Mouse (Mus musculus) testis, postnatal 14 days (tissue): ENCODE measurements around the gene Asic3.
A peak's percentile ranks its signal among the peaks of the same experiment; 100 is the strongest.
"Not testable (repeated sequence)": the region's sequence is repeated elsewhere in the genome, so short reads cannot be mapped to it uniquely, and the experiment has no call there.

Experiments
- DNase-seq: peaks from one replicate; pipeline ENCODE4 v3.0.0; 2021; ENCODE audit warnings: low spot score

The Asic3 gene

DNA sequence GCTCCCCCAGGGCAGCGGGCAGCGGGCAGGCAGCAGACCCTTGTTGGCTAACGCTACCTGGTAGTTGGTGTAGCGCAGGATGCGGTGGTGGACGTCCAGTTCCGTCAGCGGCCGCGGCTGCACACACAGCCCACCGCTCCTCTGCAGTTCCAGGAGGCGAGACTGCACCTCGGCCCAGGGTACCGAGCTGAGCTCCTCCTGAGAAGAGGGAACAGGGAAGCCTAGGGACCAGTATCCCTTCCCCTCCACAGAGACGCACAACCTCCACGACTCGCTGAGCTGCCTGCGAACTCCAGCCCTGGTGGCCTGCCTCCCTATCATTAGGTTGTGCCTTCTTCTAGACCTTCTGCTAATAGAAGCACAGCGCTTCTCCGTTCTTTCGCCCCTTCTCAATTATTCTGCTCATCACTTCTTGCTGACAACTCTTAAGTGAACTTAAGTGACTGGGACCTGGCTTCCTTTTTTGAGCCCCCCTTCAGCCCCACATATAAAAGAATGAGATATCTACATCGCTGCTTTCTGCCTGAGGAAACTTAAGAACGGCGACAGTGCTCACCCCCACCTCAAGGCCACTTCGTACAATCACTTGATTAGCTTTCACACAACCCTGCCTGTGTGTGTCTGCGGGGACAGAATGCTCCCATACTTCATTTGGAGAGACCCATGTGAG is 24.8 kb upstream of the Asic3 start:
- no peak for DNase-seq

DNA sequence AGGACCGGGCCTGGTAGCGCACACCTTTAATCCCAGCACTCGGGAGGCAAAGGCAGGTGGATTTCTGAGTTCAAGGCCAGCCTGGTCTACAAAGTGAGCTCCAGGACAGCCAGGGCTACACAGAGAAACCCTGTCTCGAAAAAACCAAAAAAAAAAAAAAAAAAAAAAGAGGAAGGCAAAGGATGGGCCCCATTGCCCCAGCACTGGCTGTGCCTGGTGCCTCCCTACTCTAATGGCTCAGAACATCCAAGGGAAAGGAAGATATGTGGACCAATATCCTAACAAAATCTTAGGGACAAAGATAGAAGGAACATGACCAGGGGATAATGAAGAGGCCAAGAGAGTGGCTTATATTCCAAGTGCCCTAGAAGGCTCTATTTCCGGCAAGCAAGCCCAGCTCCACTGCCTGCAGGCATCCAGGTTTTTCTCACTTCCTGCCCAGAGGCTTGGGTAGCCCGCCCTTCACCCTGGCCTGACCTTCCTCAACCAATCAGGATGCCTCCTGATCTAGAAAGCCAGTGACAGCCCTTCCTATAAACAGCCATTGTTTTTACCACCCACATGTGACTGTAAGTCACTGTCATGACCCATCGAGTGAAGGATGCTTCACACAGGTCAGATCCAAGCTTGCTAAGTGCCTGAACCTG is 24.1 kb upstream of the Asic3 start:
- no peak for DNase-seq

DNA sequence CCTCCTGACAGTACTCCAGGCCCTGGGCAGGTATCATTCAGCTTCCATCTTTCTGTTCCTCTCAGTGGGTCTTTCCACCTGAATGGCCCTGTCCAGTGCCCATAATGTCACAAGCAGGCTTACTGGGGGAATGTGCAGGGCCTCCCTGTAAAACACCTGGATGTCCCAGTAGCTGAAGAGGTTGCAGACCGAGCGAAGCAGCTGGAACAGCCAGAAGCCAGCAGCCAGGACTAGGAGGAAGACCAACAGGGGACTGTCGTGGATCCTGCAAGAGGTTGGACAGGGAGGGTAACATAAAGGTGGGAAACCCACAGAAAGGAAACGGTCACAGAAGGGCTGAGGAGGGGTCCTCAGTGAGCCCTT is 23.6 kb upstream of the Asic3 start:
- DNase-seq: no peak

DNA sequence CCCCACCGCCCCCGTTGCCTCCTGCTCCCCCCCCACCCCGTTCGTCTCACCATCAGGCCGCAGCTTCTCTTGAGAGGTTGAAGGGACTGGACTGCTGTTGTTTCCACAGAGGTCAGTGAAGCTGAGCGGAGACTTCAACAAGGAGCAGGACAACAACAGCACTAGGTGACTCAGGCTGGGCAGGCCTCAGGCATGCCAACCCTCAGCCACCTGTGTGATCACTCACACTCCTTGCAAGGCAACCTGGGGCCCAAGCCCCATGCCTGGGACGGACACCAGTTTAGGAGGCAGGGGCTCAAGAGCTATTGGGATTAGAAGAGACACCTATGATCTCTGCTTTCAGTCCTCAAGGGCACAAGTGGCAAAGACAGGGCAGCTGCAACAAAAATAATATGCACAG is 21.3 kb upstream of the Asic3 start, which contains the start of gene Atg9b:
Gene Atg9b, minus strand, starts transcription at position 280 of the 400 bp plus-strand sequence.
- no peak for DNase-seq

DNA sequence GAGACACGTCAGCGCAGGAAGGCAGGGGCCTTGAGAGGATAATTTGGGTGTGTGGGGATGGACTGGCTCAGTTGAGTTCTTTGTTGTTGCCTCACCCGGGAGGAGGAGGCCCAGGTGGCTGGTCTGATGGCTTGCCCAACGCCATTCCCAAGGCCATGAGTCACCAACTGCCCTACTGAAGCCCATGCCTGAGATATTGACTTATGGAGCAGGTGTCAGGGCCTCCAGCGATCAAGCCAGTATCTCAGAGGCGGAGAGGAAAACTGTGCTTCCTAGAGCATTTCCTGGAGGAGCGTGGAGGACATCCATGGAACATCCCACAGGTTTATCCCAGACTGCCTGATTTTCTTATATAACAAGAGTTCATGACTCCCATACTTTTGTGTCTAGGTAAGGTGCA is 20.5 kb upstream of the Asic3 start:
- DNase-seq: no peak

DNA sequence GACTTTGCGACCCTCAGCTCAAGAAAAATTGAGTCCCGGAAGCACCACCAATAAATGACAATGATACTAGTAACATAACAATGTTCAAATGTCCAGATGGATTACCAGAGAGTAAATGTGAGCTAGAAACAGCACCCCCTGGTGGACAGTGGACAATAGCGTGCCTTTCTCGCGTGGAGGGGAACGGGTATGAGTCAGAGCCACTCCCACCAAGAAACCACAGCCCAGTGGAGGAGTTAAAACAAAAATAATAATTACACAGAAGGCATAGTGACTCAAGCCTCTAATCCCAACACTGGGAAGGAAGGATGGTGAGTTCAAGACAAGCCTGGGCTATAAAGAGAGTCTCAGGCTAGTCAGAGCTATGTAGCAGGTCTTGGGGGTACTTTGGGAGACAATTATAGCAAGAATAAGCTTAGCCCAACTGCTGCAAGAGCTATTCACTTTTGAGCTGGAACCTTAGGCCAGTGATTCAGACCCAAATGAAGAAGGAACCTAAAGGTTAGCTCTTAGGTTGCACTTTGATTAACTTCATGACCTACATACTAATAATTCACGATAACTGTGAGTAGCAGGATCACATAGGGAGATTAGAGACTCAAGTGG is 19.7 kb upstream of the Asic3 start, which contains the start of gene Abcb8:
Gene Abcb8, plus strand, starts transcription at position 272 of the 606 bp plus-strand sequence.
- DNase-seq: peak; percentile 72

DNA sequence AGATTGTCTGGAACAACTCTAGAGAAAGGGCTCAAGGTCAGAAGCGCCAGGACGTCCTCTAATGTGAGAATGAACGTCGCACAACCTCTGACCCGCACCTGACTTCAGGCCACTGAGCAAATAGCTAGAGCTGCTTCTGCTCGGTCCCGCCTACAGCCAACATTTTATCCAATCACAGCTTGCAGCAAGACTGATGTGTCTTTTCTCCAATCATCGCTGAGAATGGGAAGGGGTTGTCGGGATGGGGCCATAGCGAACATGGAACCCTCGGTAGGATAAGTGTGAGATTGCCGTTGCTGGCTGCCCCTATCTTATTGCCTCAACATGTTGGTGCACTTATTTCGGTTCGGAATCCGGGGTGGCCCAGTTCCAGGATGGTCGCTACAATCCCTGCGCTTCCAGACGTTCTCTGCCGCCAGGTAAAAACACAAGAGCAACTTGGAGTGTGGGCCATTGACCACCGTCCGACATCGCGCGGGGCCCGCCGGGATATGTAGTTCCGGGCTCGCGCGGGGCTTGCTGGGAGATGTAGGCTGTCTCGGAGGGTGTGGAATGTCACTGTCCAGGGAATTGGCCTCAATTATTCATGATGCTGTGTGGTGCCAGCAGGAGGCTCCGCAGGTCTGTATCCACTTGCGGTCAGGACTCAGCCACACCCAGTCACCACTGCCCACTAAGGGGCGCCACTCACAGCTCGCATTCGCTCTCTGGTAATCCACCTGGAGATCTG is 18.9 kb upstream of the Asic3 start:
- peak; percentile 96 for DNase-seq

DNA sequence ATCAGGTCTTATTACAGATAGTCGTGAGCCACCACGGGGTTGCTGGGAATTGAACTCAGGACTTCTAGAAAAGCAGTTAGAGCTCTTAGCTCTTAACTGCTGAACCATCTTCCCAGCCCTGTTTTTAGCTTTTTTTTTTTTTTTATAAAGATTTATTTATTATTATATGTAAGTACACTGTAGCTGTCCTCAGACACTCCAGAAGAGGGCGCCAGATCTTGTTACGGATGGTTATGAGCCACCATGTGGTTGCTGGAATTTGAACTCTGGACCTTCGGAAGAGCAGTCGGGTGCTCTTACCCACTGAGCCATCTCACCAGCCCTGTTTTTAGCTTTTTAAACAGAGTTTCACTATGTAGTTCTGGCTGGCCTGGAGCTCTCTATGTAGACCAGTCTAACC is 16.9 kb upstream of the Asic3 start:
- DNase-seq: not testable (repeated sequence)

DNA sequence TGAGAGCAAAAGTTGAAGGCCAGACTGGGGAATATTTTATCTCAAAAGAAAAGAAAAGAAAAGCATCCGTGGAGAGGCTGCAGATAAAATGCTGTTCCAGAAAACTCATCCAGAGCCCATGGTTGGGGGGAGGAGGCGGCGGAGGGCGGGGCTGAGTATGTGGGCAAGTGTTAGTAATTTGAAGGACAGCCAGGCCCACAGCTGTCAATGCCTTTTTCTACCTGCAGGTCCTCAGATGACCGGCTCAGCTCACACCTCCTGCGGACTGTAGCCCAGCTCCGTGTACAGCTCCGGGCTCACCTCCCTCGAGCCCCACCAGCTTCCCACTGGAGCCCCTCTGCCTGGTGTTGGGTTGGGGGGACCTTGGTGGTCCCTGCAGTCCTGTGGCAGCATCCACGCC is 13.5 kb upstream of the Asic3 start:
- no peak for DNase-seq

DNA sequence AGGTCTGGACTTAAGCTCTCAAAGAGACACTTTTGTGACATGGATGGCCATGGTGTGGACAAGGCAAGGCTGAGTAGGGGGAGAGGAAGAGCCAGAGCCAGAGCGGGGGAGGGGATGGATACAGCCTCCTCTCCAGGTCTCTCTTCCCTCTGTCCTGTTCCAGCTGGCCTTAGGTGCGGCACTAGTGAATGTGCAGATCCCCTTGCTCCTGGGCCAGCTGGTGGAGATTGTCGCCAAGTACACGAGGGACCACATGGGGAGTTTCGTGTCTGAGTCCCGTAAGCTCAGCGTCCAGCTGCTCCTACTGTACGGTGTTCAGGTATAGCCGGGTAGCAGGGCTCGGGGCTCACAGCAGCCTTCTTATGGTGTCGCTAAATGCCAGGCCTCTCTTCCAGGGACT is 12.8 kb upstream of the Asic3 start:
- DNase-seq: no peak

DNA sequence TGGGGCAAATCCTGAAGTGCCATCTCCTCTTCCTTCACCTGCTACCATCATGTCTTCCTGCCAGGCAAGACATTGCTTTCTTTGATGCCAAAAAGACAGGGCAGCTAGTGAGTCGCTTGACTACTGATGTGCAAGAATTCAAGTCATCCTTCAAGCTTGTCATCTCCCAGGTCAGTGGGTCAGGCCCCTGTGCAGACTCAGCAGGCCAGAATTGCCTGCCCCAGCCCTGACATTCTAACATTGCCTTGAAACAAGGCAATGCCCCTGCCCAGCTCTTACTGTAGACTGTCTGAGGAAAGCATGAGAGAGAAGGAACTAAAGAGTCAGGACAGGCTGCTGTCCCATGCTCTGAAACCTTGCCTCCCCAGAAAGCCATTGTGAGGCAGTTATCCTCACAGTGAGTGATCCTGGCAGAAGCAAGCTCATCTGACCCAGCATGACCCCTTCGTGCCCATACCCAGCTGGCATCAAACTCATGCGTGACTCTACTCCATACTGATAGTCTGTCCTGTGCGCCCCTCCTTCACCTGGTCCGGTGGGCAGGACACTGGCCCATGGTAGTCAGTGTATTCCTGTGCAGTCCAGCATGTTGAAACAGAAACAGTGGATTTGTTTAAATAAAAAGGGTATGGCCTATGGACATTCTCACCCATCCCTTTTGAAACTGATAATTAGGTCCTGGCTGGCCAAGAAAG is 12.1 kb upstream of the Asic3 start:
- DNase-seq: no peak

DNA sequence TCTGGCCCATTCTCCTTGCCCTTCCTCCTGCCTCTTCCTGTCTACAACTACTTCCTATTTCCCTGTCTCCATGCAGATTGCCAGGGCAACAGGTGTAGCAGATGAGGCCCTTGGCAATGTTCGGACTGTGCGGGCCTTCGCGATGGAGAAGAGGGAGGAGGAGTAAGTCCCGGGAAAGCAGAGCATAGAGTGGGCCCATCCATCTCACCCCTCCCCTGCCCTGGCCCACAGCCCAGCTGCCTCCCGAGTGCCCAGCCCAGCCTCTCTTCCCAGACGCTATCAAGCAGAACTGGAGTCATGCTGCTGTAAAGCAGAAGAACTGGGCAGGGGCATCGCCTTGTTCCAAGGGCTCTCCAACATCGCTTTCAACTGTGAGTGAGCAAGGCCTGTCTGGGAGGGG is 11.2 kb upstream of the Asic3 start:
- DNase-seq: no peak

DNA sequence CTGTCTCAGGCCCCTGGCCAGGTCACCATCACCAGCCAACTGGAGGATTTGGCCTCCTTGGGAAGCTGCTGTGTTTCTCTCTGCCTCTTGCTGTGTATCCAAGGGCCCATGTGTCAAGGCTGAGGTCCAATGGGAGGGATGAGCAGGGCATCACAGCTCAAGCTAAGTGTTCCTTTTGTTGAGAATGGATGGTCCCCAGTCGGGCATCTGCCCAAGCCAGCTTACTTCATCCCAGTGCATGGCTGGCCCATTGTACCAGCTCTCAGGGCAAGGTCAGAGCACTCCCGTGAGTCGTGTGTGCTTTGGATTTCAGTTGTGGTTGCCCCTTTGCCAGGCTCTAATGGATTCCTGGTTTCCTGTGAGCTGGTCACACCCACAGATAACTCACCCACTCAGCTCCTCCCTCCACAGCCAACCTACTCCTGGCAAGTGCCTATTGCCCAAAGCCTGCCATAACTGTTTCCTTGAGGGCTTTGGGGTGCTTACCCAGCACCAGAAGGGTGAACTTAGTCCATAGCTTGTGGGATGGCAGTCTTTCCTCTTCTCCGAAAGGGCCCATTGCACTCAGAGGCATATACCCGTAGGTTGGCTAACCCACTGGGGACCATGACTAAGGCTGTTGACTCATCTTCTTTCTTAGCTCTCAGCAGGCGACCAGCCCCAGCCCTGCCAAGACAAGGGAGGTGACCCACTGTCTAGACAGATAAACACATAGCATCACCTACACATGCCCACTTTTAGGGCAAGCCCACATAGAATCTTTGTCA is 8.4 kb upstream of the Asic3 start:
- no peak for DNase-seq

DNA sequence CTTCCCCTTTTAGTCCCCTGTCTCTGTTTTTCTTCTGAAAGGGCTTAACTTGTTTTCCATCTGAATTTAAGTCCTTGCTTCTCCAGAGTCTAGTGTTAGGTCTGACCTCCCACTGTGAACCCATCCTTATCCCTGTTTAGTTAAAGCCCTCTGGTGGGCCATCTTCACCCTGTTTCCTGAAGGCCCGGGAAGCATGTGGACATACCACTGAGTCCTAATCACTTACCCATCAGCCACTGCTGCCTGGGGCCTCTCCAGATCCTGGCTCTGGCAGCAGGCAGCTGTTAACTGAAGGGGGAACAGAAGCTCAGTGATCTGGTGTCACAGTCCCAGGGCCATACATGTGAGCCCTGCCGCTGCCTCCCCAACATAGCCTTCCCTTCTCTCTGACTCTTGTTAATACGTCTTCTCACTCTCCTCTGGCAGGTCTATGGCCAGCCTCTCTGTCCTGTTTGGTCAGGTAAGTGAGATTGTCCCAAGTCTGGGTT is 7.8 kb upstream of the Asic3 start:
- DNase-seq: no peak

DNA sequence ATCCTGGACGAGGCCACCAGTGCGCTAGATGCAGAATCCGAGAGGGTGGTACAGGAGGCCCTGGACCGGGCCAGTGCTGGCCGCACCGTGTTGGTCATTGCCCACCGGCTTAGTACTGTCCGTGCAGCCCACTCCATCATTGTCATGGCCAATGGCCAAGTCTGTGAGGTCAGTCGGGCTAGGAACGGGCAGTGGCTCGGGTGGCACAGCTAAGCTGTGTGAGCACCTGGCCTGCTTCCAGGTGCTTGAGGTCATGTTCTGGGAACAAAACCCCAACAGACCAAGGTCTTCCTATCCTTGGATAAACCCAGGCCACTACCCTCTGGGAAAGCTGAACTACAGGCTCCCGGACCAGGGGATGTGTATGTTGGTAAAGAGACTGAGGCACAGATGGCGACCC is 4.5 kb upstream of the Asic3 start:
- no peak for DNase-seq

DNA sequence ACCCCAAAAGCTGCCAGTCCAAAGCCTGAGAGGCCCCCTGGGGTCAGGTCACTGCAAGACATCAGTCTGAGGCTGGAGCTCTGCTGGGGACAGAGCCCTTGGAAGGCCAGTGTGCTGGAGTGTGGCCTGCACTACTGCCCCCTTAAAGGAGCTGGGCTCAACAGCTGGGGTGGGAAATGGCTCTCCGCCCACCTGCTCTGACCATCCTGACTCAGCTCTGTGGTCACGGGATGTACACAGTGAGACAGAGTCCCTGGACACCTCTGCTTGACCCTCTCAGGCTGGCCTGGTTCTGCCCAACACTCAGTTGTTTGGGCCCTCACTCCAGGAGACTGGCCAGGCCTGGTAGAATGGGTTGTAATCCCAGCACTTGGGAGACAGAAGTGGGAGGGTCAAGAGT is 3.7 kb upstream of the Asic3 start:
- no peak for DNase-seq

DNA sequence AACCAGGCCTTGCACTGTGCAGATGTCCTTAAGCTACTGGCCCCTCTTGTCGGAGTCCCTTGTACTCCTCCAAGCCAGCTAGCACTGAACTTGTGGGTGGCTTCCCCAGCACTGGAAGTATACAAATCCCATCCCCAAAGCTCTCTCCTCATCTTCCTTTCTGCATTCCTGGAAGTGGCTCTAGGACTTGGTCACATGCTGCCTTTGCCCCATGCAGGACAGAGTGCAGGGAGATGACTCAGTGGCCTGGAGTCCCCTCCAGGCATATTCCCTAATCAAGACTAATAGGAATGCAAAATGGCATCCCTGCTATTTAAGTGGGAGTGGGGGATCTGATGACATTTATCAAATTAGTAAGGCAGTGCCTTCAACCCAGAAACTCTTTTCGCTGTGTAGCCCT is 1.1 kb upstream of the Asic3 start:
- no peak for DNase-seq

DNA sequence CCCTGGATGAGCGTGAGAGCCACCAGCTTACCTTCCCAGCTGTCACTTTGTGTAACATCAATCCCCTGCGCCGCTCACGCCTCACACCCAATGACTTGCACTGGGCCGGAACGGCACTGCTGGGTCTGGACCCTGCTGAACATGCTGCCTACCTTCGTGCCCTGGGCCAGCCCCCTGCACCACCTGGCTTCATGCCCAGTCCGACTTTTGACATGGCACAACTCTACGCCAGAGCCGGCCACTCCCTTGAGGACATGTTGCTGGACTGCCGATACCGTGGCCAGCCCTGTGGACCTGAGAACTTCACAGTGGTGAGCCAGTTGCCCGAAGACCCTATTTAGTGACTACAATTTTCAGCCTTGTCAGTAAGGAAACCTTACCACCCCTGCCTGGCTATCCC is 746 bp downstream of the Asic3 start:
- DNase-seq: no peak

DNA sequence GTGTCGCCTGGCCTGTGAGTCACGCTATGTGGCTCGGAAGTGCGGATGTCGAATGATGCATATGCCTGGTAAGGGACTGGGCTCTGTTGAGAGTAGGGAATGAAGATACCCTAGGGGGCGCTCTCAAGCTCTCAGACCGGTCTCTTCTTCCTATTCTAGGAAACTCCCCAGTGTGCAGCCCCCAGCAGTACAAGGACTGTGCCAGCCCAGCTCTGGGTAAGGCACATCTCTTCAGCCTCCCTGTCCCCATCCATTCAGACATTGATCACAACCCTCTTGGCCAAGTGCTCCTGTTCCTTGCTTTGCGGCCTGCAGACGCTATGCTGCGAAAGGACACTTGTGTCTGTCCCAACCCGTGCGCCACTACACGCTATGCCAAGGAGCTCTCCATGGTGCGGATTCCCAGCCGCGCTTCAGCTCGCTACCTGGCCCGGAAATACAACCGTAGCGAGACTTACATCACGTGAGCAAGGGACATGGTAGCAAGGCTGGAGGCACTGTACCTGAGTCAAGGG is 3.1 kb downstream of the Asic3 start:
- peak; percentile 62 for DNase-seq

DNA sequence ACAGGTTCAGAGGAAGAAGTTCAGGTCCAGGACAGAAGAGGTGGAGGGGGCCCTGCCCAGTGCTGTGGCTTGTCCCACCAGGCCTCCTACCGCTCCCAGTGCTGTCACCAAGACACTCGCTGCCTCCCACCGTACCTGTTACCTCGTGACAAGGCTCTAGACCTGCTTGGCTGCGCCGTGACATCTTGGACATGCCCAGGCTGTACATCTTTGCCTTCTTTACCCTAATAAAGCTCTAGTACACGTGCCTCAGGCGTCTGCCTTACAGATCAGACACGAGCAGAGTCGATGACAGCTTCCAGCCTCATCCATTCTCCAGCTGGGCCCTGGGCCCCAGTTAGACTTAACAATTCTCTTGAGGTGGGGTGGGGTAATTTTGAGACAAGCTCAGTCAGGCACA is 4.4 kb downstream of the Asic3 start:
- no peak for DNase-seq

DNA sequence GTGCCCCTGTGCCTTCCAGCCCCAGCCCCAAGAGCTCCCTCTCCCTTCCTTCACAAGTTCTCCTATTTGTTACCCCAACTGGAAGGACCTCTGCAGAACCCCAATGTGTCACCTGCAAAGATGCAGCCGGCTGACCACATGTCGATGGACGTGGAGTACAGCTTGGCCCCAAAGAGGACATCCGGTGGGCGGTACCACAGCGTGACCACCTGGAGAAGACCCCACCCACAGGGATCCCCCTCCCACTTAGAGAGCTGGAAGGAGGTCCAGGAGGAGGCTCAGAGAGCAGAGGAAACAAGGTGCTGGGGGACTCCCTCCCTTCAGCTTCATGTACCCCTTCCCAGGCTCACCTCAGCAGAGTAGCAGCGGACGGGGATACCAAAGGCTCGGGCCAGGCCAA is 7.2 kb downstream of the Asic3 start:
- no peak for DNase-seq
